Mouse (Mus musculus): ENCODE measurements around the gene Arl9.

DNA sequence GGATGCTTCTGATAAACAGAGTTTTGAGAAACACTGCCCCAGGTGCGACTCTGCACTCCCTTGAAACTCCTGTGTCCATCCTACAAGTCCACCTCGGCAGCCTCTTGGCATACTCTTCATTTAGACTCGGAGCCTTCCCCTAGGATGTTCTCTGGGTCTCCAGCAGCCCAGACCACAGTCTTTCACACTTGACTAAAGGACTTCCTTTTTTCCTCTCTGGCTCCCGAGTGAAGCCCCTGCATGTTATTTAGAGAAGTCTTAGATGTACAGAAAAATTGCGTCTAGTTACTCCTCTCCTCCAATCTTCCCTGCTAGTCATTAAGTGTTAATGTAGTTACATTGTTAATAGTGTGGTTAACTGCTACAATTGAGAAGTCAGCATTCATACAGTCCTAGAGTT lies 40.5 kb downstream of the Arl9 start:
- TF ChIP-seq ZC3H11A (IDR thresholded peaks at IDR 0.05; ENCODE audit: low read depth, low read length) (no peak), CTCF (IDR thresholded peaks at IDR 0.05 in 2 of 3, conservative IDR thresholded peaks at IDR 0.05 in 1 of 3; ENCODE audit: control insufficient read depth in 1 of 3, insufficient read depth in 1 of 3, low read depth in 2 of 3, low read length in 3 of 3, poor library complexity in 1 of 3, severe bottlenecking in 1 of 3) (no peak), POLR2A (IDR thresholded peaks at IDR 0.05; ENCODE audit: control insufficient read depth in 1 of 2, insufficient read depth in 1 of 2, low read depth in 1 of 2, low read length in 2 of 2, poor library complexity in 1 of 2) (no peak), SMC3 (IDR thresholded peaks at IDR 0.05; ENCODE audit: low read depth, low read length) (no peak), CHD2 (IDR thresholded peaks at IDR 0.05; ENCODE audit: low read length) (no peak), MAZ (IDR thresholded peaks at IDR 0.05; ENCODE audit: low read depth, low read length) (no peak), TBP (IDR thresholded peaks at IDR 0.05; ENCODE audit: low read depth, low read length) (no peak), BHLHE40 (IDR thresholded peaks at IDR 0.05; ENCODE audit: borderline replicate concordance, low read depth, low read length) (no peak), ZMIZ1 (IDR thresholded peaks at IDR 0.05; ENCODE audit: low read depth, low read length) (no peak), MEF2A (IDR thresholded peaks at IDR 0.05; ENCODE audit: extremely low read depth, insufficient replicate concordance, low read depth, low read length, poor library complexity, severe bottlenecking) (no peak), MXI1 (IDR thresholded peaks at IDR 0.05; ENCODE audit: low read depth, low read length) (no peak), POLR2AphosphoS2 (IDR thresholded peaks at IDR 0.05; ENCODE audit: low read length) (no peak)
